Mouse (Mus musculus) erythroblast, embryonic 14.5 days (primary cell): ENCODE measurements around the gene Nmnat2. TPM values are rescaled to one million over a fixed set of nuclear protein-coding genes. Genes with fewer than 3 reads are reported as not detected.

ENCODE experiments used
- H3K27me3 ChIP-seq: 2 replicates; pipeline ENCODE4 v1.6.1; 2012; ENCODE audit warnings: inconsistent platforms; ENCODE audit not compliant: control insufficient read depth
- H3K36me3 ChIP-seq: 2 replicates; pipeline ENCODE4 v1.6.1; 2012; ENCODE audit warnings: mild to moderate bottlenecking, inconsistent platforms; ENCODE audit not compliant: control insufficient read depth
- H3K4me1 ChIP-seq: 2 replicates; pipeline ENCODE4 v1.6.1; 2012; ENCODE audit warnings: inconsistent platforms; ENCODE audit not compliant: control insufficient read depth
- H3K4me3 ChIP-seq: replicated peaks from 2 replicates; pipeline ENCODE3; 2012; ENCODE audit warnings: moderate library complexity, mild to moderate bottlenecking, inconsistent platforms
- H3K9me3 ChIP-seq: 2 replicates; pipeline ENCODE4 v1.6.1; 2012; ENCODE audit warnings: low read length, inconsistent platforms, mixed read lengths; ENCODE audit not compliant: control insufficient read depth
- GATA1 ChIP-seq: IDR thresholded peaks from 2 replicates; pipeline ENCODE4 v1.6.1; 2012; ENCODE audit warnings: low read length, inconsistent platforms, mixed read lengths
- TAL1 ChIP-seq: IDR thresholded peaks from 3 replicates; pipeline ENCODE4 v1.6.1; 2012; ENCODE audit warnings: low read length, inconsistent platforms, mixed read lengths
- polyA plus RNA-seq: library from polyadenylated mRNA; stranded (reverse); fragments of >175 nt; gene quantifications from 2 replicates; pipeline ENCODE4 v1.2.3, GENCODE M21; 2012

The Nmnat2 gene
- polyA plus RNA-seq, 1 experiment: not detected

GRCm38 (mm10) chr1:152973861-152974260, 19.1 kb downstream of the Nmnat2 start:
- no peaks in the 10 kb centered on the region; the same call in 1 of the 2 replicates for H3K9me3 ChIP-seq

GRCm38 (mm10) chr1:152975144-152975543, 20.4 kb downstream of the Nmnat2 start:
- Histone ChIP-seq H3K27me3 (no peaks in the 10 kb centered on the region), H3K4me3 (no peak overlapping the region), H3K36me3 (no peaks in the 10 kb centered on the region), H3K4me1 (no peaks in the 10 kb centered on the region), H3K9me3 (no peaks in the 10 kb centered on the region; the same call in 1 of the 2 replicates)
- TF ChIP-seq TAL1: no peak
- TF ChIP-seq GATA1: no peak

More at GRCm38 (mm10) chr1:152973861-152974260, 19.1 kb downstream of the Nmnat2 start:
- Histone ChIP-seq H3K36me3 (no peaks in the 10 kb centered on the region), H3K4me3 (no peak overlapping the region), H3K4me1 (no peaks in the 10 kb centered on the region), H3K27me3 (no peaks in the 10 kb centered on the region)
- TF ChIP-seq GATA1: no peak
- no peak for TF ChIP-seq TAL1

GRCm38 (mm10) chr1:152978700-152979099, 23.9 kb downstream of the Nmnat2 start:
- Histone ChIP-seq H3K27me3 (no peaks in the 10 kb centered on the region), H3K4me1 (no peaks in the 10 kb centered on the region), H3K4me3 (no peak overlapping the region), H3K9me3 (no peaks in the 10 kb centered on the region), H3K36me3 (no peaks in the 10 kb centered on the region)
- TF ChIP-seq TAL1 (no peak), GATA1 (no peak)

- H3K9me3 ChIP-seq: no peaks in the 10 kb centered on the region
- H3K36me3 ChIP-seq: no peaks in the 10 kb centered on the region
- TF ChIP-seq TAL1 (no peak), GATA1 (no peak)
- H3K4me1 ChIP-seq: no peaks in the 10 kb centered on the region
- no peak overlapping the region for H3K4me3 ChIP-seq
- H3K27me3 ChIP-seq: no peaks in the 10 kb centered on the region
Observed at GRCm38 (mm10) chr1:152983416-152983815, 28.6 kb downstream of the Nmnat2 start.

GRCm38 (mm10) chr1:152986981-152987380, 32.2 kb downstream of the Nmnat2 start:
- TF ChIP-seq GATA1 (no peak), TAL1 (no peak)
- Histone ChIP-seq H3K36me3 (no peaks in the 10 kb centered on the region), H3K27me3 (no peaks in the 10 kb centered on the region), H3K4me1 (no peaks in the 10 kb centered on the region), H3K9me3 (no peaks in the 10 kb centered on the region), H3K4me3 (no peak overlapping the region)

- Histone ChIP-seq H3K36me3 (no peaks in the 10 kb centered on the region), H3K4me3 (no peak overlapping the region), H3K27me3 (no peaks in the 10 kb centered on the region), H3K9me3 (no peaks in the 10 kb centered on the region), H3K4me1 (no peaks in the 10 kb centered on the region)
- no peak for TF ChIP-seq GATA1
- TF ChIP-seq TAL1: no peak
Observed at GRCm38 (mm10) chr1:152990067-152990466, 35.3 kb downstream of the Nmnat2 start.

GRCm38 (mm10) chr1:152992271-152993134, 37.7 kb downstream of the Nmnat2 start:
- H3K4me1 ChIP-seq: no peaks in the 10 kb centered on the region
- TF ChIP-seq GATA1 (no peak), TAL1 (no peak)
- no peak overlapping the region for H3K4me3 ChIP-seq
- no peaks in the 10 kb centered on the region for H3K9me3 ChIP-seq
- no peaks in the 10 kb centered on the region for H3K36me3 ChIP-seq
- no peaks in the 10 kb centered on the region for H3K27me3 ChIP-seq

GRCm38 (mm10) chr1:152993803-152994202, 39.0 kb downstream of the Nmnat2 start:
- Histone ChIP-seq H3K4me3 (no peak overlapping the region), H3K27me3 (no peaks in the 10 kb centered on the region), H3K4me1 (no peaks in the 10 kb centered on the region), H3K9me3 (no peaks in the 10 kb centered on the region), H3K36me3 (no peaks in the 10 kb centered on the region)
- TF ChIP-seq GATA1 (no peak), TAL1 (no peak)

GRCm38 (mm10) chr1:152999983-153000382, 45.2 kb downstream of the Nmnat2 start:
- Histone ChIP-seq H3K4me1 (no peaks in the 10 kb centered on the region), H3K36me3 (no peaks in the 10 kb centered on the region), H3K4me3 (no peak overlapping the region), H3K9me3 (no peaks in the 10 kb centered on the region), H3K27me3 (no peaks in the 10 kb centered on the region)
- TF ChIP-seq GATA1 (no peak), TAL1 (no peak)
